Mouse (Mus musculus): ENCODE data around the gene Pax2. TPM values are rescaled to one million over a fixed set of nuclear protein-coding genes. Genes with fewer than 3 reads are reported as not detected.

Pax2 gene
- not detected for total RNA-seq (2021)
- long read RNA-seq, experiment 1, result 0 reads
- long read RNA-seq, experiment 2, result 0 reads

DNA sequence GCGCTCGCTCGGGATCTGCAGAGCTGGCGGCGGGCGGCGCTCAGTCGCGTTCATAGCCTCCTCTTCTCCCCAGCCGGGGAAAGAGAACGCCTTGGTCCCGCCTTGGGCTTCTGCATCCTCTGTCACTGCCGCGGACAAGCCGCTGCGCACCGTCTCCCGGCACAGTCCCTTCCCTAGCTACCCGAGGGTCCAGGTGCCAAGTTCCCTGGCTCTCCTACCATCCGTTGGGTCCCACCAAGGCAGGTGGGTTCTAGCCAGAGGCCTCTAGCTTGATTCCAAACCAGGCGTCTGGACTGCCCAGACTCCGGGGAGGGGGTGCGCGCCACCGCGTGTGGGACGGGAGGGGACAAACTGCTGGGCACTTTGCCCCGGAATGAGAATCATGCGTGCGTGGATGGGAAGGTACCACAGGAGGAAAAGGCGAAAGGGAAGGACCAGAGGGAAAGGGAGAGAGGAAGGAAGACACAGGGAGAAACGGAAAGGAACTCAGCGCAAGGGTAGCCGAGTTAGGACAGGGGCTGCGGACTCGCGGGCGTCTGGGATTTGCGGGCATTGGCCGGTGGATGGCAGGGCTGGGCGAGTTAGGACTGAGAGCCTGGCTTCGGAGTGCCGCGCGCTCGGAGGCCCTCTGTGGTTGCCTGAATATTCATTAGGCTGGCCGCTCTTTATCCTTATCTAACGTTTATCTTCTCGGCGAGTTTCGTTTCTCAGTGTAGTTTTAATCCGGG is at the start of gene Pax2:
TSS of gene Pax2 (plus strand) at position 353 of the 728 bp plus-strand sequence.
- peak; percentile 30 to 49 for DNase-seq

DNA sequence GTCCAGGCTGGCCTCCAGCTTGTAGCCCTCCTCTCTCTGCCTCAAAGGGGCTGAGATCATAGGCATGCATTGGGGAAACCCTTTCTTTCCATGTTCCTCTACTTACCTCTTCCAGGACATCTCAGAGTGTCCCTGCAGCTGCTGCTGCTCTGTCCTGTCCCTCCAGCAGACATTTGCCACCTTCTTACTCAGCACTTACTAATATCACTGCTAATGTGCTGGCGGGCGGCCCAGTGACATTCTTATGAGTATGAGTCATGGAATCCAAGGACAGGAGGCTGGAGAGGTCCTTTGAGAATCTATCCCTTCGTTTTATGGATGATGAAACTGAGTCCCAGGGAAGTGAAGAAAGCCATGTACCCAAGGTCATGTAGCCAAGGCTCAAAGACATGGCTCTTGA is 47.0 kb upstream of the Pax2 start:
- DNase-seq, result peak; percentile 49 to 56

DNA sequence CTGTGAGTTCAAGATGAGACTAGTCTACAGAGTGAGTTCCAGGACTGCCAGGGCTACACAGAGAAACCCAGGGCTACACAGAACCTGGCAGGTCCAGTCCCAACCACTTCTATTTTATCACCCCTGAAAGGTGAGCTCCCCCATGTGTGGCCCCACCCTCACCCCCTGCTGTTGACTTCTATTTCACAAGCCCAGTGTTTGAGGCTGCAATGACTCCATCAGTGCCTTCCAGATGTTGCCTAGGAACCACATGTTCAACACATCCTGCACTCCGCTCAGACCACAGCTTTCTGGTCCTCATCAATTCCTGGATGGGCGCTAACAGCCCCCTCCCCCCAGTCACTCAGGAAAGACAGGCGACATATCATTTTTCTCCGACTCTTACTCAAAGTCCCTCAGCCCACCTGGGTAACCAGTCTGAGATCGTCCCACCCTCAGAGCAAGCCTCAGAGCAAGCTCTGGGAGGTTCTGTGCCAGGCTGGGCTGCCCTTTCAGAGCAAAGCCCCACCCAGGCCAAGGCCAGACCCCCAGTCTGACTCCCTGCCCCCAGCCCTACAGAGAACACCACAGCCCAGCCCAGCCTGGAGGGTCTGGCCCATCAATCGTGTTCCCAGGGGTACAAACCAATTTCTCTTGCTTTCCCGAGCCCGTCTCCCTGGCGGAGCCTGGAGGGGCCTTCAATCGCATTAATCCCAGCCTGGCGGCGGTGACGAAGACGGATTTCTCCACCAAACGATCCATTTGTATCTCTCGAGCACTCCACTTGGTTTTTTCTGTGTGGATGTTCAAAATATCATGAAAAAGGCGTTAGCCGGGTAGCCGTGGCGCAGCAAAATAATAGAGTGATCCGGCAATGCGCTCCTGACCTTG is 38.9 kb upstream of the Pax2 start:
- DNase-seq, result no peak

DNA sequence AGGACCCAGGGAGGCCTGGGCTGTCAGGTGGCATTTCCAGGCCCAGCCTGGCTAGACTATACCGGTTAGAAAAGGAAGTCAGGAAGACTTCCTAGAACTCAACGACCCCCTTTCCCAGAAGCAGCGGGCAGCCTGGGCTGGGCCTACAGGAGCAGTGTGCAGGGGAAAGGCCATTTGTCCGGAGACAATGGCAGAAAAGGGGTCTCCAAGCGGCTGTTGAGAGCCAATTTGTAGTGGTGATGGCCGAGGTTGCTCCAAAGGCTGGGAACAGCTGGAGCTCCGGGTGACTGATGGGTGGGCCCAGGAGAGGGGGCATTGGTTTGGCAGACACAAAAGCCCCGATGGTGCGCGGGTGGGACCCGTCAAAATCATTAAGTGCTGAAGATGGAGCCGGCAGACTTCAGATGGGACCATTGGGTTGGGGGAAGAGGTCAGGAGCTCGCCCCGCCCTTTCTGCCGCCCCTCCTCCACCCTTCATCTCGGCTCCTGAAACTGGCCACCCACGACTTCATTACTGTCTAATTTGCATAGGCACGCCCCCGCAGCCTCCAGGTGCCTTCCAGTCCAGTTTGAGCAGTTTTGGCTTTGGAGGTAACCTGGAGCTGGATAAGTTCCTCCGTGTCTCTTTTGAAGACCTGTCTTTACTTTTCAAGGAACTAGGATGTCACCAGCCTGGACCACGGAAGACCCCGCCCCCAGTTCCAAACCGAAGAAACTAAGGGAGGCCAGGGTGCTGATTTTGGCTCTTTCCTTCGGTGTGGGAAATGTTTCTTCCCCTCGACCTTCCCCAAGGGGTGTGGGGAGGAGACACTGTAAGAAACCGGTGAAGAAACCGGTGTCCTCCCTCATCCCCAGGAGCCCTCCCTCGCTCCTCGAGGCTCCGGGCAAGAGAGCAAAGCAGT is 36.3 kb upstream of the Pax2 start:
- no peak for DNase-seq

DNA sequence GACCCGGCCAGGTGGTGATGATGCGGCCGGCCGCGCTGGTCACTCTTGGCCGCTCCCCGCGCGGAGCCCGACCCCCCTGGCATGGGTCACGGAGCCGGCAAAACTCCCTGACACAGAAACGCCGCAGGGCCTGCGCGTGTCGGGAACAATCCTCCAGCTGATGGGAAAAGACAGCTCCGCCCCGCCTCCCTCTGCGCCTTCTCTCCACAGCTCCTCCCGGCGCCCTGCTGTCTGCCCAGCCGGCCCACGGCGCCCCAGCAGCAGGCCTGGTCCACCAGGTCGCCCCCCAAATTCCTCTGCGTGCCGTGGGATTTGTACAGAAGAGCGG is 35.7 kb upstream of the Pax2 start:
- no peak for DNase-seq

DNA sequence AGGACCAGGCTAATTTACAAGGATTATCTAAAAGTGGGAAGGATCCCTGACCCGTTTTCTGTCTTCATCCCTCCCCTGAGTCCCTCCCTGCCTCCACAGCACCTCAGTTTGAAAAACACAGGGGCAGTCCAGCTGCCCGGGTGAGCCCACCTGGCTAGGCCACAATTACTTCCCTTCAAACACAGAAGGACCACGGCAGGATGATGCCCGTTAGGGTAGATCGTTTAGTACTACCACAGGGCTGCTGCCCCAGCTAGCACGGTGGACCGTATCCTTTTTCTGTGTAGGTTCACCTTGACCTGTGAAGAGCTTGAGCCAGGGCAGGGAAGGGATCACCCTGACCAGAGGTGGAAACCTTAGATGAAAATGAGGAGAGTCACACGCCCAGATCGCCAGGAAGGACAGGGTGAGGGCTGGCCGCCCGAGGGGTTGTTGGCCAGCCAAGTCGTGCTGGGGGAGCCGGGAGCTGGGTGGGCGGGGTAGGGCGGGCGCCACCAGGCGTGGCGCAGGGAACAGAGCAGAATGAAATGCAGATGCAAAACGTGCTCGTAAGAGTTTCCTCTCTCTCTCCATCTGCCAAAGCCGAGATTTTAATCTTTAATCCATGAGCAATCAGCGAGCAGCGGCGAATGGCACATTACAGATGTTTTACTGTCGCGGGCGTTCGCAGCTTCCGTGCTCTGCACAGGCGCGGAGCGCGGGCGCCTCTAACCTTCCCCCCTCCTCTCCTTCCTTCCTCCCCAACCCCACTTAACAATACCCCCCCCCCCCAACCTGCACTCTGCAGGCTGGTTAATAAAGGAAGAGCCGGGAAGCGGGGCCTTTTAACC is 32.0 kb upstream of the Pax2 start:
- DNase-seq, result no peak

DNA sequence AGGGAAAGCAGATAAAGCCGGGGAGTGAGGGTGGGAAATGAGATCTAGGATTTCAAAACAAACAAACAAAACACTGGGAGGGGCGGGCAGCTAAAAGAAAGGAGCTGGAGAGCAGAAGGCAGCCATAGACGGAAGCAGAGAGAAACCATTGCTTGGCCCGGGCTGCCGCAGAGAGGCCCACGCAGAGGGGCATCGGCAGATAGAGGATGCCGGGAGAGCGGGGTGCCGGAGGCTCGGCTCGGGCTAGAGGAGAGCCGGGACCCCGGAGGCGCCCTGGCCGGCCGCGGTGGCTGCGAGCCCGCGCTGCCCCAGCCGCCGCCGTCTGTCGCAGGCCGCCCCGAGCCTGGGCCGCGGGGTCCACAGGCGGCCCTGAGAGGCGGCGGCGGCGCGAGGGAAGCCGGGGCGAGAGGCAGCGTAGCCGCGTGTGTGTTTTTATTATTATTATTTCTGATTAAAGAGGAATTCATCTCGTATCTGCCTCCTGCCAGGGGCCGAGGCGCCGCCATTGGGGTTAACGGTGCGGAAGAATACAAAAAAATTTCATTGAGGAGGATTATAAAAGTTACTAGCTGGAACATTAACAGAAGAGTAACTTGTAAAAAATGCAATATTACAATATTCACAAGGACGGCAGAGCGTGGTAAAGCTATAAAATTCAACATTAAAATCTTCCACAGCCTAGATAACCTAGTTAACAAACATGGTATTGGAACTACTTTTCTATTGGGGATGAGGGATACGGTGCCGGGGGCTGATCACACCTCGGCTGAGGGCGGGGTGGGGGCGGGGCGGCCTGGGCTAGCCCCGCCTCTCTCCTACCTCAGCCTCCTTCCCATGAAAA is 29.7 kb upstream of the Pax2 start:
- peak; percentile 18 to 55 for DNase-seq

DNA sequence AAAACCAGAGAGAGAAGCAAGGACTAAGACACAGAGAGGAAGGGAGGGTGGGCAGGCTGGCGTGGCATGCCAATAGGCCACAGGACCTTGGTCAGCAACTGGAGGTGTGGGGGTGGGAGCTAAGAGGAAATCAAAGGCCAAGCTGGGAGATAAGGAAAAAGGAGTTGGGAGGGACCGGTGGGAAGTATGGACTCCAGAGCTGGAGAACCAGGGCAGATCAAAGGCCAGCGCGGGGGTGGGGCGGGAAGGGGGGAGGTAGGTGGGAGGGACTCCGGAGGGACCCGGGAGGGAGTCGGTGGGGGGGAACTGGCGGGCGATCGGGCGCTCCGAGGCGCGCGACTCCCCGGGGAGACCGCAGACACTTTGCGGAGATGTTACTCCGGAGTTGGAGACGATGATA is 21.7 kb upstream of the Pax2 start:
- no peak for DNase-seq

DNA sequence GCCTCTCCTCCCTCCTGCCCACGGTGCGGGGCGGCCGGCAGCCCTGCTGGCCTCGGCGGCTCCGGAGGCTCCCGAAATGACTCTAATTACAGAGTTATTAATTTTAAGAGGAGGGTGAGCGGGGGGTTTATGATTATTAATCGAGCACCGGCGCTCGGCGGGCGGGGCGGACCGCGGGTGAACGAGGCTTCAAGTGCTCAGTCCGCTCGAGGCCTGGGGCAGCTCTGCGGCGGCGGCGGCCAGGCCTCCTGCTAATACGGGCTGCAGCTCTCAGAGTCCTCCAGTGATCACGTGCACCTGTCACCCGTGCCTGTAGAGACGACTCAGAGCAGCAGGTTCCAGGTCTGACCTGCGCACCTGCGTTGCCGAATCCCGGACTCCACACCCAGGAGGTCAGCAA is 21.2 kb upstream of the Pax2 start:
- no peak for DNase-seq

DNA sequence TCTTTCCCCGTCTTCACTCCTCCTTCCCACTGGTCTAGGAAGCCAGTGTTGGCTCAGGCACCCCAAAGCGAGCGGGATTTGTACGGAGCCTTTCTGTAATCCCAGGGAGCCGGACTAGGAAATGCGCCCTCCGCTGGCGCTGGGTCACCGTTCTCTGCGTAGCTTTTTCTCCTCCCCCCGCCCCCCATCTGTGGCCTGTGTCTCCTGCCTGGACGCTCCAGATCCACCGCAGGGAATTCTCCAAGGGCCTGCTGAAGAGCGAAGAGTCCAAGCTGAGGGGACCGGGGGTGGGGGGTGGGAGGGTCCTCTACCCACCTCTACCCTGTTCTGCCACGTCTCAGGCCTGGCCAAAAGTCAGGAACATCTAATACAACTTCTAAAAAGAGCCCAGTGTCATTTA is 15.5 kb upstream of the Pax2 start:
- no peak for DNase-seq

DNA sequence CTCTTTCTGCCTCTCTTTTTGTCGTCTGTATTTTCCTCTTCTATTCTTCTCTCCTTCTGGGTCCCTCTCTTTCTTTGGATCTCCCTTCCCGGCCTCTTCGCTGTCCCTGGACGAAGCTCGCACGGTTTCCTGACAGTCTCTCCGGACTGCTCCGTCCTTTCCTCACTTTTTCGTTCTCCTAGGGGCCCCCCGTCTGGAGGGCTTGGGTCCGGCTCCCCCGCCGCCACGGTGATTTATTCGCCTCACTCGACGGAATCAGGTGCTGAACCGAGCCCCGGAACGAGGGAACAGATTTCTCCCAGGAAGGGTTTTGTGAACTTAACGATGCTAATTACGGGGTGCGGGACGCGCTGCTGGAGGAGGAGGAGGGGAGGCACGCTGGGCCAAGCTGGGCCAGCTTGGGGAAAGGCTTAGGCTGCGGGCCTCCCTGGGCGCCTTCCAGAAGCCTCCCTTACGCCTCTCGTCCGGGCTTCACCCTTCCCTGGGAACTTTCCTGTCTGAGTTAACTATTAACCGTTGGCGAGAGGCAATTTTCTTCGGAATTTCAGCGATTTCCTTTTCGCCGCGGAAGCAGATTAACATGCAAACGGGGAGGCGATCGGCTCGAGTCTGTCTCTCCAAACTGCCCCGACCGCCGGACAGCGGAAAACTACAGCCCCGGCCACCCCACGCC is 14.6 kb upstream of the Pax2 start:
- DNase-seq, result peak; percentile 28 to 42

DNA sequence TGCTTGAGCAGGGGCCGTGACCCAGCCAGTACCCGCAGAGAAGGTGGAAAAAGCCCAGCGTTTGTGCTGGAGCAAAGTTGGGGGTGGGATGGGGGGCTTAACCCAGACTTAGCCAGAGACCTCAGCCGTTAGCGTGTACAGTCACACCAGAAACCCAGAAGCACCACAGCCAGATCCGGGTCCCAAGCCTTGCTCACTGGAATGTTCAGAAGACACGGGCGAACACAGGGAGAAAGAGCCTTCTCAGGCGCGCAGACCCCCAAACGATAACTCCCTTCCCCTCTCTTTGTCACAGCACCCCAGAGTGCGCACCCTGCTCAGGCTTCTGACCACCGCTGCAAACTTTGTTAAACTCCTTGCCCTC is 14.1 kb upstream of the Pax2 start:
- peak in 1 of 2 experiments; percentile 32 for DNase-seq

DNA sequence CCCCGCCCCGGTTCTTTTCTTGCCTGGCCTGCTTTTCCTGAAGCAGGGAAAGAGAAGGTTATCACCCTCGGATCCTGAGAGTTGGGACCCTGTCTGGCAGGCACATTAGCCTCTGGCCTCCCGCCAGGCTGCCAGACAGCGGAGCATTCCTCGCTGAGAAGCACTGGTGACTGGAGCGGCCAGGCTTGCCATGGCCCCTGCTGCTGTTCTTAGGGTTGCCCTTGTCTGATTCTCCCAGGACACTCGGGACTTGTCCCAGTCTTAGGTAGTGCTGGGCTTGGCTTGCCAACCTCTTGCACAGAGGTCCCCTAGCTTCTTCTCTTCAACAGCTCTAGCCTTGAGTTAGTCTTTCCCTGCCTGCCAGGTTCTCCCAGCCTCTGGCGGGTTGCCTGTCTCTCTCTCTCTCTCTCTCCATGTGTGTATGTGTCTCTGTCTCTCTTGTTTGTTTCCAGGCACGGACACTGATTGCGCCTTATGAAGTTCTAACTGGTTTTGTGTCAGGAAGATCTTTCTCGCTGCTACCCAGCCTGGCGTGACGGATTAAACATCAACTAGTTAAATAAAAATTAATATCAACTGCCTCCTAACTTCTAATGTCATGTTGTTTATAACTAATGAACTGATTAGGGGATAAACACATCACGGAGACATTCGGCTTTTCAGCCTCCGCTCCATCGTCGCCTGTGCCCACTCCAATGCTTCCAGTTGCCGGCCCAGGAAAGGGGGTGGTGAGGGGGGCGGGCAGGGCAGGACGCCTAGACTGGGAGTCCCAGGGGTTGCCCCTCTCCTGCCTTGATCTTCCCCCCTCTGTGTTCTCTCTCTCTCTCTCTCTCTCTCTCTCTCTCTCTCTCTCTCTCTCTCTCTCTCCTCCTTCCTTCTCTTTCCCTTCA is 13.5 kb upstream of the Pax2 start:
- DNase-seq, result peak in 1 of 2 experiments; percentile 45

DNA sequence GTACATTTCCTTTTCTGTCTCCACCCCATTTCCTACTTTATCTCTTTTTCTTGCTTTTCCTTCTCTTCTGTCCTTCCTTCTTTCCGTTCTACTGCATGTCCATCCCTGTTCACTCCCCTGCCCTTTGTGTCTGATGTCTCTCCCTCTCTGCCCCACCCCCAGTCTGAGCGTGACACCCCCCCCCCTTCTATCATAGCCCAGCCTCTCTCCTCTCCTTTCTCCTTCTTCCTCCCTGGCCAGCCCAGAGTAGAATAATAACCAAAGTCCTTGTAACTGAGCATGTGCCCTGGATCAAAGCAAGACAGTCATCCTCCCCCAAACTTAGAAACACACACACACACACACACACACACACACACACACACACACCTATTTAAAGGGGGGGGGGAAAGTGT is 12.8 kb upstream of the Pax2 start:
- no peak for DNase-seq

DNA sequence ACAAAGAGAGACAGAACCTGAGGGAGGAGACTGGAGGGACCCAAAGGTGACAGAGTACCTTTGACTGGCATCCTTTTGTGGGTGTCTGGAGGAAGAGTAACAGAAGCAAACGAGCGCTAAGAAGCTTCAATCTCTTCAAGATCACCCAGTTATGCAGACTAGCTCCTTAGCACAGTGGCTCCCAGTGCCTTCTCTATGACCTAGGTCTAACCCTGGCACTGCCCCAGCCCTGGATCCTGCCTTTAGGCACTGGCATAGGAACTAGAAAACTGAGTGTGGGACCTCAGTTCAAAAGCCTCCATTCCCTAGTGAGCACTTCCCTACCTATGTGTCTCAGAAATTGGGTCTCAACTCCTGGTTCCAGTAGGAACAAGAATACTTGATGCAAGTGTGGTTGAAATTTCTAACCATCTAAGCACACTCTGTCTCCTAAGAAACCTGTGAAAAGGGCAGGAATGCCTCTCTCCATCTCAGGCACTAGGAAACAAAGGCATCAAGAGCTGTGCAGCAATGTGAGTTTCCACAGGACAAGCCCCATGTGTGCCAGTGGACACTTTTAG is 11.8 kb upstream of the Pax2 start:
- DNase-seq, result no peak

DNA sequence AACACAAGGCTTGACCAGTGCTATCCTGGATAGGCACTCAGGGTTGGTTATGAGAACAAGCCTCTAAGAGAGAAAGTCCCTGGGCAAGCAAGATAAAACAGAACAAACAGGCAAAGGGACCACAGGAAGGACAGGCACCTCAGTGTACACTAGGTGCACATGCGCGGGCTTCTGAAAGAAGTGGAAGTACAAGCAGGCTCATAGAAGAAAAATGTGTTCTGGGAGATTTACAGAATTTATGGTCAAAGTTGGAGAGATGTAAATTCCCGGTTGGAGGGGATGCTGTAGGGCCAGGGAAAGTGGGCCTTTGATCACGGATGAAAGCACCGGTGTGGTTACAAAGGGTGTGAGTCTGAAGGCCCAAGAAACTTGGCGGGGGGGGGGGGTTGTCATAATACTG is 10.1 kb upstream of the Pax2 start:
- DNase-seq, result no peak

DNA sequence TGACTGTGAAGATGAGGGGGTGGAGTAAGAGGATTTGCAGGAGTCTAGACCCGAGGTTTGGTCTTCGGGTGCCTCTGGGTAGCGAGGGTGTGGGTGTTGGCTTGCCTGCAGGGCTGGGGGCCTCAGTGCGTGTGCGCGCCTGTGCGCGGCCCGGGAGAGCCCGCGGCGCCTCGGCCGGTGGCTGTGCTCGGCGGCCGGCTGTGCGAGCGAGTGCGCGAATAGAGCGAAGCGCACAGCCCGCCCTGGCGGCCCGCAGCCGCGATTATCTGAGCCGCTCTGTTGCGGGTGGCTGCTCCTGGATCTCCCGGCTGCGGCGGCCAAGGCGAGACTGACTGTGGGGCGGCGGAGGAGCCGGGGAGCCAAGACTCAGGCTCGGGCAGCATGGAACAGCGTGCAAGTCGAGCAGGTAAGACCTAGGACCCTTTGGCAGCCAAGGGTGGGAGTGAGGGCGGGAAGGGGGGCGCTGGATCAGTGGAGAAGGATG is 9.3 kb upstream of the Pax2 start:
- DNase-seq, result no peak

DNA sequence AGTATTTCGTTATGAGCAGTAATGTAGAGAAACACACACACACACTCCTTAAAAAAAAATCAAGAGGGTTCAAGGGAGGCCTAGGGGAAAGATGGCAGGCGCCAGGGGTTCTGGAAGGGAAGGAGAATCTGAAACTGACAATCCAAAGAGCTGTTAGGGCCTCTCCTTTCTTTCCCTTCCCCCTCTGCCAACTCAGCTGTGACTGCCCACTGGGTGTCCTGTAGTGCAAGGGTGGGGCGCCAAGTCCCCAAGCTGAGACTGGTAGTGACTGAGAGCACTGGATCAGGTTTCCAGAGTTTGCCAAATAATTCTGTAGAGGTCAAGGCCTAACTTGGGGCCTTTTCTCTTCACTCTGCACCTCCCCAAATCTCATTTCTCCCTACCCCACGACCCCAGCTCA is 8.4 kb upstream of the Pax2 start:
- DNase-seq, result no peak

DNA sequence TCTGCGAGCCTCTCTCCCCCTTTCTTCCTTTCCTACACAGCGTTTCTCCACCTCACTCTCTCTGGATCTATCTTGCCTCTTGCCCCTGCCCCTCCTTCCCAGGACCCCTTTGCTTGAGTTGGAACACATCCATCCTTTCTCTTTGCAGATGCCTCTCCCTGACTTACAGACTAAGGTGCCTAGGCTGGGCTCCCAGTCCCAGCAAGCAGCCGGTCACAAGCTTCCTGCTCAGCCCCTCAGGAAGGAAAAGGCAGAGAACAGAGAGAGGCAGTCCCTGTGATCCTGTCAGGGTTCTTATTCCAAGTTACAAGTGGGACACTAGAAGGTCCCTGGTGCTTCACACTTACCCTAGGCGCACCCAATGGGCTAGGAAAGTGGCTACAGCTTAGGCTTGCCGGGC is 7.6 kb upstream of the Pax2 start:
- no peak for DNase-seq

All from heart, adult 18-20 months (tissue).